Mouse (Mus musculus) liver, adult 10 weeks (tissue): Measurements from ENCODE around the gene Gm28230. TPM values are rescaled to one million over a fixed set of nuclear protein-coding genes. Genes with fewer than 3 reads are reported as not detected.

Experiments
- polyA plus RNA-seq: library from polyadenylated mRNA; stranded (reverse); fragments of 350-450 nt; fragmentation: Illumina TruSeq; extraction: RNeasy Lipid Tissue Mini Kit (QIAGEN cat#74804); gene quantifications from one replicate; pipeline ENCODE4 v1.2.3, GENCODE M21; 2014; ENCODE audit warnings: low read depth, low replicate concordance

The Gm28230 gene
- not detected for polyA plus RNA-seq

DNA sequence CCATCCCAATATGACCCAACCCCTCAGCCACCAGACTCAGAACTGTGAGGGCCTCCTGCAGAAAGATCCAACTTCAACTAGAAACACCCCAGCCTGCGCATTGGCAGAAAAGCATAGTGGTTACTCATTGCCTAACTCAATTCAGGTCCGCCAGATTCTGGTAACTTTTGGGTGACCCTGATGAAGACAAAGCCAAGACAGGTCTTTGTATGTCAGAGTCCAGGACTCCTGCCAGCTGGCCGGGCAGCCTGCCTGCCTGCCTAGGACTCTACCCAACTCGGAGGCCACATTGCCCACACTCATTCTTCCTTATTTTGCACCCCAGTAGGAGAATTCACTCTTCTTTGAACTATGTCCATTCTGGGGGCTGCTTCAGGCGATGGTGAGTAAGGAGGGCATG, at the start of gene Gm28230:
Gm28230 (plus strand) TSS at position 178 of the 400 bp plus-strand sequence.

GRCm38 (mm10) chr2:74678891-74679595, 47.5 kb upstream of the Gm28230 start, which contains the start of gene Hoxd11:
Hoxd11 (plus strand) TSS chr2:74679557.

GRCm38 (mm10) chr2:74691022-74691951, 35.2 kb upstream of the Gm28230 start, which contains the start of gene Hoxd10:
Hoxd10 (plus strand) TSS chr2:74691924.

DNA sequence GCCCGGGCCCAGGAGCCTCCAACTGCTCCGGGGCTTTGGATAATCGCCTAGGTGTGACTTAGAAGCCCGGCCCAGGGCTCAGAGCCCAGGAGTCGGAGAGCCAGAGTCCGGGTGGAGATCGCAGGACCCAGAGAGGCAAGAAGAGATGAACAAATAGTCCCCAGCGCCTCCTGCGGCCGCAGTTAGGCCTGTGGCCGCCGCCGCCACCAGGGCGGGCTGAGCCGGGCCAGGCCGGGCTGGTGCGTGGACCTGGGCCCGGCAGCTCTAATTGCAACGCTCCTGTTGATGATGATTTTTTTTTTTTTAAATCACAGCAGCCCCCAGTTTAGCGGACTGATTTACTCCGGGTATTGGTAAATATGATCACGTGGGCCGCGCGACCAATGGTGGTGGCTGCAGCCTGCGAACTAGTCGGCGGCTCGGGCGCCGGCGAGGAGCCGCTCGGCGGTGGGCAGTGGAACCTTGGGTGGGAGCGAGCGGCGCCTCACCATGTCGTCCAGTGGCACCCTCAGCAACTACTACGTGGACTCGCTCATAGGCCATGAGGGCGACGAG, 28.9 kb upstream of the Gm28230 start, which contains the start of gene Hoxd9:
Hoxd9 (plus strand) TSS at position 161 of the 555 bp plus-strand sequence.

DNA sequence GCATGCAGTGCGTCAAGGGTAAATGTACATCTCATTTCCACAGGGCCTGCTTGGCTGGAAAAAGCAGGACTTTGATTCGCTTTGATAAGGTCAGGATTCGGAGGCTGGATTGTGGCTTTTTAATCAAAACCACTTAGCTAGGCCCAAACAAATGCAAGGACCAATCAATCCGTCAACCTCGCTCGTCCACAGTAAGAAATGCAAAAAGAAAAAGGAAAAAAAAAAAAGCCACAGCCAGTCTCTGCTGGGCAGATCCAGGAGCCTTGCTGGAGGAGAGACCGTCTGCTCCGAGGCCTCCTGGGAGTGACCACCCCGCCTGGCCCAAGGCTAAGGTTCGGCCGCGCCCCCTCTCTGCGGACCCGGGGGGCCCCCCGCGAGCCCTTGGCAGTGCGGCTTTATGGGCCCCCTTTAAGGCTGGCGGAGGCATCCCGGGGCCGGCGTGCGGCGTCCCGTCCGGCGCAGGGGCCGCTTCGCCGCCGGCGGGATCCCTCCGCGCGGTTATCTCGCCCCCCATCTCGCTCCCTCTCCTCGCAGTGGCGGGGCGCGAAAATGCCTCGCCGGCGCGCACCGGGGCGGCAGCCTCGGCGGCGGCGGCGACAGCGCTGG, 22.0 kb upstream of the Gm28230 start, which contains the start of gene Hoxd8:
Hoxd8 (plus strand) TSS at position 223 of the 606 bp plus-strand sequence.

GRCm38 (mm10) chr2:74711721-74712621, 14.6 kb upstream of the Gm28230 start, which contains the start of the genes Hoxd3 and Hoxd4:
Hoxd3 (plus strand) TSS chr2:74711927.
Hoxd4 (plus strand) TSS chr2:74711929.

GRCm38 (mm10) chr2:74762522-74763244, 36.2 kb downstream of the Gm28230 start, which contains the start of gene Hoxd1:
Hoxd1 (plus strand) TSS chr2:74762980.

Other genes with a start within 250 kb of the Gm28230 start
- 9.0 TPM for gene Lnpk, start 147.3 kb upstream of the Gm28230 start, polyA plus RNA-seq
- not detected for gene Evx2, start 67.2 kb upstream of the Gm28230 start, polyA plus RNA-seq
- not detected for gene Hoxd13, start 58.4 kb upstream of the Gm28230 start, polyA plus RNA-seq
- not detected for gene Hoxd12, start 51.7 kb upstream of the Gm28230 start, polyA plus RNA-seq
- not detected for gene Hoxd11, start 47.2 kb upstream of the Gm28230 start, polyA plus RNA-seq
- not detected for gene Hoxd10, start 34.8 kb upstream of the Gm28230 start, polyA plus RNA-seq
- not detected for gene Hoxd9, start 29.0 kb upstream of the Gm28230 start, polyA plus RNA-seq
- not detected for gene Hoxd8, start 22.1 kb upstream of the Gm28230 start, polyA plus RNA-seq
- gene Hoxd3, start 14.8 kb upstream of the Gm28230 start, polyA plus RNA-seq: not detected
- gene Hoxd4, start 14.8 kb upstream of the Gm28230 start, polyA plus RNA-seq: not detected
- not detected for gene Hoxd1, start 36.3 kb downstream of the Gm28230 start, polyA plus RNA-seq
- gene Mtx2, start 99.1 kb downstream of the Gm28230 start, polyA plus RNA-seq: 157 TPM